Mouse (Mus musculus) monocyte, adult 2 months (primary cell): ENCODE results near the gene Krr1.

Source experiments
- DNase-seq, 2 experiments: peaks; one replicate each; pipeline ENCODE4 v3.0.0; 2022; ENCODE audit warnings: low spot score in 2 of 2, low read depth in 1 of 2

Krr1 gene

GRCm38 (mm10) chr10:111972542-111973361 is at the start of gene Krr1:
Krr1 (plus strand) TSS chr10:111972664.
- peak; percentile 74 to 80 for DNase-seq

- DNase-seq: no peak
Measured at GRCm38 (mm10) chr10:111923503-111924135, 48.8 kb upstream of the Krr1 start.

- DNase-seq: no peak
Measured at GRCm38 (mm10) chr10:111924141-111924540, 48.3 kb upstream of the Krr1 start.

GRCm38 (mm10) chr10:111924716-111925488 is 47.6 kb upstream of the Krr1 start:
- DNase-seq: no peak

GRCm38 (mm10) chr10:111925489-111925860 is 47.0 kb upstream of the Krr1 start:
- peak in 1 of 2 experiments; percentile 61 for DNase-seq

GRCm38 (mm10) chr10:111932621-111933345 is 39.7 kb upstream of the Krr1 start:
- no peak for DNase-seq

- no peak for DNase-seq
Measured at GRCm38 (mm10) chr10:111935207-111935606, 37.3 kb upstream of the Krr1 start.

- no peak for DNase-seq
Measured at GRCm38 (mm10) chr10:111936021-111936420, 36.4 kb upstream of the Krr1 start.

GRCm38 (mm10) chr10:111936491-111937145 is 35.8 kb upstream of the Krr1 start:
- no peak for DNase-seq

- DNase-seq: no peak
Measured at GRCm38 (mm10) chr10:111937146-111937534, 35.3 kb upstream of the Krr1 start.

GRCm38 (mm10) chr10:111943026-111943425 is 29.4 kb upstream of the Krr1 start:
- no peak for DNase-seq

- no peak for DNase-seq
Measured at GRCm38 (mm10) chr10:111945563-111945962, 26.9 kb upstream of the Krr1 start.

- DNase-seq: no peak
Measured at GRCm38 (mm10) chr10:111948041-111948440, 24.4 kb upstream of the Krr1 start.

GRCm38 (mm10) chr10:111949008-111949407 is 23.5 kb upstream of the Krr1 start:
- no peak for DNase-seq

GRCm38 (mm10) chr10:111955836-111956235 is 16.6 kb upstream of the Krr1 start:
- no peak for DNase-seq

- peak in 1 of 2 experiments; percentile 24 for DNase-seq
Measured at GRCm38 (mm10) chr10:111957271-111958045, 15.0 kb upstream of the Krr1 start.

GRCm38 (mm10) chr10:111958046-111958421 is 14.4 kb upstream of the Krr1 start:
- no peak for DNase-seq

GRCm38 (mm10) chr10:111959353-111959752 is 13.1 kb upstream of the Krr1 start:
- DNase-seq: no peak

- DNase-seq: no peak
Measured at GRCm38 (mm10) chr10:111960459-111960858, 12.0 kb upstream of the Krr1 start.

GRCm38 (mm10) chr10:111966394-111966793 is 6.1 kb upstream of the Krr1 start:
- DNase-seq: no peak
